Mouse (Mus musculus) lung, embryonic 14.5 days (tissue): ENCODE data around the gene Zfp729a. TPM values are rescaled to one million over a fixed set of nuclear protein-coding genes. Genes with fewer than 3 reads are reported as not detected.
"Not testable (repeated sequence)": the region's sequence is repeated elsewhere in the genome, so short reads cannot be mapped to it uniquely, and the experiment has no call there.

Experiments used
- ATAC-seq: fragments of 200-750 bp; cut with Nextera tagmentation; 2 replicates; pipeline ENCODE4 v1.8.0; 2017; ENCODE audit warnings: mild to moderate bottlenecking, moderate TSS enrichment, moderate library complexity; ENCODE audit not compliant: insufficient read depth
- DNase-seq: peaks from one replicate; pipeline ENCODE4 v3.0.0-alpha.2; 2015
- H3K27ac ChIP-seq: fragments of 300-500 bp; sonication (generic); 2 replicates; pipeline ENCODE4 v1.5.1; 2014; ENCODE audit warnings: low read depth, mild to moderate bottlenecking, moderate library complexity
- H3K27me3 ChIP-seq: fragments of 300-500 bp; sonication (generic); 2 replicates; pipeline ENCODE4 v1.6.1; 2014; ENCODE audit warnings: low read length, control low read depth; ENCODE audit not compliant: insufficient read depth
- H3K36me3 ChIP-seq: fragments of 300-500 bp; sonication (generic); 2 replicates; pipeline ENCODE4 v1.6.1; 2014; ENCODE audit warnings: control low read depth; ENCODE audit not compliant: insufficient read depth
- H3K4me1 ChIP-seq: fragments of 300-500 bp; sonication (generic); 2 replicates; pipeline ENCODE4 v1.6.1; 2014; ENCODE audit warnings: antibody characterized with exemption, control low read depth; ENCODE audit not compliant: insufficient read depth
- H3K4me2 ChIP-seq: fragments of 300-500 bp; sonication (generic); 2 replicates; pipeline ENCODE4 v1.6.1; 2014; ENCODE audit warnings: mild to moderate bottlenecking
- H3K4me3 ChIP-seq: fragments of 300-500 bp; sonication (generic); 2 replicates; pipeline ENCODE4 v1.5.1; 2014; ENCODE audit warnings: low read depth, low read length
- H3K9ac ChIP-seq: fragments of 300-500 bp; sonication (generic); 2 replicates; pipeline ENCODE4 v1.6.1; 2014
- H3K9me3 ChIP-seq: fragments of 300-500 bp; sonication (generic); 2 replicates; pipeline ENCODE4 v1.6.1; 2016; ENCODE audit warnings: low read depth, low read length, control low read depth
- CTCF ChIP-seq: IDR thresholded peaks from 2 replicates; pipeline ENCODE4 v1.5.1; 2016; ENCODE audit warnings: antibody characterized with exemption, low read depth
- WGBS: fragments of 180-500 bp; shearing (Covaris S2); extraction: QIAGEN DNeasy Blood & Tissue Kit; methylation state at CpG from one replicate; pipeline ENCODE4 v1.1.7; 2014; 5-methylcytosine and 5-hydroxymethylcytosine counted together
- polyA plus RNA-seq: library from polyadenylated mRNA; unstranded; fragments of >200 nt; fragmentation: Nextera tagmentation; extraction: Ambion mirVana; gene quantifications from 2 replicates; pipeline ENCODE4 v1.2.1, GENCODE M21; 2014

The Zfp729a gene
- polyA plus RNA-seq, result 3.6 and 4.6 TPM in 2 replicates

- DNase-seq (peak; percentile 95), ATAC-seq (peak; percentile 100)
- WGBS, result 0% methylated on average over 19 of the region's 19 CpGs
- peak within 1 kb of the TSS; percentile 69; the same call in 1 of the 2 replicates for H3K27ac ChIP-seq
- H3K27me3 ChIP-seq, result no peaks in the 10 kb centered on the region
- peak within 1 kb of the TSS; percentile 78 for H3K4me3 ChIP-seq
- peak within 1 kb of the TSS; percentile 60 for H3K4me2 ChIP-seq
- peak within 1 kb of the TSS; percentile 74 for H3K9ac ChIP-seq
- peak; percentile 70 for TF ChIP-seq CTCF
- no peaks in the 10 kb centered on the region for H3K4me1 ChIP-seq
- no peaks in the 10 kb centered on the region for H3K9me3 ChIP-seq
- H3K36me3 ChIP-seq, result no peaks in the 10 kb centered on the region
Measured at GRCm38 (mm10) chr13:67637294-67638007, at the start of gene Zfp729a, which contains the start of gene Gm49345. Zfp729a (minus strand) TSS chr13:67637791. Gm49345 (minus strand) TSS chr13:67637769.

GRCm38 (mm10) chr13:67686971-67687370, 49.4 kb upstream of the Zfp729a start, which contains the start of gene Zfp738:
Zfp738 (minus strand) TSS chr13:67687071.
- no peak for ATAC-seq
- TF ChIP-seq CTCF, result no peak
- Histone ChIP-seq H3K27ac (no peak within 1 kb of the TSS), H3K9me3 (no peaks in the 10 kb centered on the region), H3K27me3 (no peaks in the 10 kb centered on the region), H3K36me3 (no peaks in the 10 kb centered on the region), H3K4me3 (no peak within 1 kb of the TSS), H3K9ac (no peak within 1 kb of the TSS), H3K4me2 (no peak within 1 kb of the TSS), H3K4me1 (no peaks in the 10 kb centered on the region)
- no peak for DNase-seq
- 74% methylated on average over 4 of the region's 4 CpGs for WGBS

GRCm38 (mm10) chr13:67683841-67684240, 46.2 kb upstream of the Zfp729a start:
- H3K27me3 ChIP-seq, H3K9me3 ChIP-seq, H3K36me3 ChIP-seq, H3K27ac ChIP-seq, DNase-seq, H3K4me1 ChIP-seq: not testable (repeated sequence)
- Histone ChIP-seq H3K4me3 (peak overlapping the region; percentile 67), H3K4me2 (peak overlapping the region; percentile 50), H3K9ac (0 out of 2 replicates have a peak overlapping the region, but pooled peaks have one; percentile 78)
- 64% methylated on average over 2 of the region's 2 CpGs for WGBS
- ATAC-seq, result peak; percentile 25; the same call in 1 of the 2 replicates

GRCm38 (mm10) chr13:67682959-67683735, 45.6 kb upstream of the Zfp729a start:
- not testable (repeated sequence) for H3K27ac ChIP-seq, H3K9me3 ChIP-seq, H3K4me1 ChIP-seq, H3K36me3 ChIP-seq, H3K27me3 ChIP-seq
- H3K4me3 ChIP-seq, result peak overlapping the region; percentile 67
- ATAC-seq (peak; percentile 100), DNase-seq (peak; percentile 93)
- peak overlapping the region; percentile 78 for H3K9ac ChIP-seq
- H3K4me2 ChIP-seq, result peak overlapping the region; percentile 72
- WGBS, result 10% methylated on average over 16 of the region's 16 CpGs
- peak; percentile 37; the same call in 1 of the 2 replicates for TF ChIP-seq CTCF

DNA sequence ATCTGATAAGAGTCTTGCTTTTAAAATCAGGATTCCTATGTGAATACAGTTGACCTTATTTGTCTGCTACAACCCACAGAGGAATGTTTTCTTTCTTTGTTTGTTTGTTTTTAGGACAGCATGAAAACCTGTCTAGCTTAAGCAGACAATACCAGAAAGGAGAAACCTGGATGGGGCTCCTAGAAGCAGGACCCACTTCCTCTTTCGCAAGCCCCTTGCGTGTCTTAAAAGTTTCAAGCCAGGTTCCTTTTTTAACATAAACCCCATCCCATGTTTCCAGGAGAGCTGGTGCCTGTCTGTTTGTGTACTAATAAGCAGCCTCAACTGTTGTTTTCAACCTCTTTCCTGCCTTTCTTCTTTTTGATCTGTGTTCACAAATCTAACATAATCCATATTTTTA, 37.3 kb upstream of the Zfp729a start:
- H3K27me3 ChIP-seq, result no peaks in the 10 kb centered on the region
- DNase-seq (no peak), ATAC-seq (no peak)
- no peak overlapping the region for H3K4me3 ChIP-seq
- no peak for TF ChIP-seq CTCF
- no peak overlapping the region for H3K27ac ChIP-seq
- 95% methylated on average over 2 of the region's 2 CpGs for WGBS
- no peaks in the 10 kb centered on the region for H3K4me1 ChIP-seq
- H3K9ac ChIP-seq, result no peak overlapping the region
- H3K4me2 ChIP-seq, result no peak overlapping the region
- H3K36me3 ChIP-seq, result no peaks in the 10 kb centered on the region
- no peaks in the 10 kb centered on the region for H3K9me3 ChIP-seq

GRCm38 (mm10) chr13:67652496-67652895, 14.9 kb upstream of the Zfp729a start:
- WGBS, result 50% methylated on average over 3 of the region's 3 CpGs
- no peaks in the 10 kb centered on the region for H3K4me1 ChIP-seq
- DNase-seq, result no peak
- H3K27ac ChIP-seq, result no peak overlapping the region
- TF ChIP-seq CTCF, result no peak
- no peak overlapping the region for H3K4me2 ChIP-seq
- H3K27me3 ChIP-seq, result no peaks in the 10 kb centered on the region
- no peak overlapping the region for H3K4me3 ChIP-seq
- no peaks in the 10 kb centered on the region for H3K9me3 ChIP-seq
- H3K36me3 ChIP-seq, result no peaks in the 10 kb centered on the region
- no peak overlapping the region for H3K9ac ChIP-seq
- ATAC-seq, result no peak

- no peak for ATAC-seq
- no peak overlapping the region for H3K9ac ChIP-seq
- no peaks in the 10 kb centered on the region for H3K9me3 ChIP-seq
- no peak overlapping the region for H3K27ac ChIP-seq
- H3K4me3 ChIP-seq, result peak overlapping the region; percentile 66; the same call in 1 of the 2 replicates
- 86% methylated on average over 4 of the region's 4 CpGs for WGBS
- no peaks in the 10 kb centered on the region for H3K36me3 ChIP-seq
- H3K4me1 ChIP-seq, result no peaks in the 10 kb centered on the region
- no peaks in the 10 kb centered on the region for H3K27me3 ChIP-seq
- no peak for TF ChIP-seq CTCF
- peak; percentile 16 for DNase-seq
- no peak overlapping the region for H3K4me2 ChIP-seq
Measured at GRCm38 (mm10) chr13:67610108-67610507, 27.5 kb downstream of the Zfp729a start.
